Mouse (Mus musculus) CH12.LX (cell line): ENCODE results near the gene Rps6ka5. TPM values are rescaled to one million over a fixed set of nuclear protein-coding genes. Genes with fewer than 3 reads are reported as not detected.

Experiments
- DNase-seq: peaks from one replicate; pipeline ENCODE4 v3.0.0-alpha.2; 2013; ENCODE audit errors: extremely low read depth
- H3K27ac ChIP-seq: 2 replicates; pipeline ENCODE4 v1.5.1; 2012; ENCODE audit warnings: low read depth, mild to moderate bottlenecking, control low read depth, moderate library complexity; ENCODE audit not compliant: insufficient read depth
- H3K27me3 ChIP-seq: replicated peaks from 2 replicates; pipeline ENCODE3; 2012; ENCODE audit warnings: inconsistent platforms
- H3K36me3 ChIP-seq, 2 experiments: replicated peaks in 1 of 2; 2 replicates each; pipeline versions ENCODE3 to v1.6.1; 2012; ENCODE audit warnings: inconsistent platforms in 1 of 2, low read length in 1 of 2, mild to moderate bottlenecking in 1 of 2, mixed read lengths in 1 of 2, moderate library complexity in 1 of 2; ENCODE audit not compliant: control insufficient read depth in 1 of 2, insufficient read depth in 1 of 2
- H3K4me1 ChIP-seq, 2 experiments: 2 replicates each; pipeline ENCODE4 v1.6.1; 2012; ENCODE audit warnings: inconsistent platforms in 1 of 2, moderate library complexity in 1 of 2; ENCODE audit not compliant: insufficient read depth in 2 of 2, control insufficient read depth in 1 of 2
- H3K4me2 ChIP-seq: 2 replicates; pipeline ENCODE4 v1.6.1; 2012; ENCODE audit warnings: low read depth, mild to moderate bottlenecking, control low read depth; ENCODE audit not compliant: poor library complexity, insufficient read depth, severe bottlenecking
- H3K4me3 ChIP-seq, 3 experiments: fragments of 150-350 bp in 1 of 3; sonication (generic) in 1 of 3; replicated peaks in 1 of 3; 2 replicates each; pipeline versions ENCODE3 to v1.5.1; 2011 to 2012; ENCODE audit warnings: low read depth in 2 of 3, low read length in 2 of 3, mild to moderate bottlenecking in 2 of 3, moderate library complexity in 2 of 3, control low read depth in 1 of 3, improper control_type of control experiment in 1 of 3, inconsistent platforms in 1 of 3, mixed read lengths in 1 of 3; ENCODE audit not compliant: poor library complexity in 1 of 3
- H3K79me2 ChIP-seq: replicated peaks from 2 replicates; pipeline ENCODE4 v1.6.1; 2012; ENCODE audit warnings: mild to moderate bottlenecking, moderate library complexity; ENCODE audit not compliant: control insufficient read depth, poor library complexity, insufficient read depth, severe bottlenecking; ENCODE audit errors: extremely low read depth
- H3K9ac ChIP-seq: 2 replicates; pipeline ENCODE4 v1.6.1; 2012; ENCODE audit warnings: low read depth, mild to moderate bottlenecking, control low read depth, moderate library complexity; ENCODE audit not compliant: insufficient read depth
- H3K9me3 ChIP-seq: replicated peaks from 2 replicates; pipeline ENCODE3; 2012; ENCODE audit warnings: low read length, inconsistent platforms, mixed read lengths
- BHLHE40 ChIP-seq: IDR thresholded peaks from 2 replicates; pipeline ENCODE4 v1.6.1; 2011; ENCODE audit warnings: mild to moderate bottlenecking, low read depth, low read length, improper control_type of control experiment
- CHD1 ChIP-seq: IDR thresholded peaks from 2 replicates; pipeline ENCODE4 v1.6.1; 2012; ENCODE audit warnings: low read depth, low read length, improper control_type of control experiment, inconsistent platforms
- CTCF ChIP-seq, 2 experiments: IDR thresholded peaks in 1 of 2; conservative IDR thresholded peaks in 1 of 2; 2 replicates each; pipeline ENCODE4 v1.5.1; 2011 to 2012; ENCODE audit warnings: low read depth in 2 of 2, low read length in 2 of 2, improper control_type of control experiment in 1 of 2, inconsistent platforms in 1 of 2, mild to moderate bottlenecking in 1 of 2, moderate library complexity in 1 of 2
- EP300 ChIP-seq: IDR thresholded peaks from 2 replicates; pipeline ENCODE4 v1.6.1; 2011; ENCODE audit warnings: low read length, improper control_type of control experiment
- IRF4 ChIP-seq: IDR thresholded peaks from 2 replicates; pipeline ENCODE4 v1.6.1; 2014; ENCODE audit warnings: low read depth, mild to moderate bottlenecking, inconsistent platforms, low read length, improper control_type of control experiment
- JUND ChIP-seq: conservative IDR thresholded peaks from 2 replicates; pipeline ENCODE4 v1.6.1; 2011; ENCODE audit warnings: low read depth, low read length, improper control_type of control experiment
- KAT2A ChIP-seq: IDR thresholded peaks from 2 replicates; pipeline ENCODE4 v1.6.1; 2012; ENCODE audit warnings: low read length, improper control_type of control experiment, inconsistent platforms; ENCODE audit not compliant: insufficient replicate concordance
- MAFK ChIP-seq: IDR thresholded peaks from 2 replicates; pipeline ENCODE4 v1.6.1; 2011; ENCODE audit warnings: low read length, improper control_type of control experiment; ENCODE audit not compliant: insufficient replicate concordance
- MAX ChIP-seq: IDR thresholded peaks from 2 replicates; pipeline ENCODE4 v1.6.1; 2011; ENCODE audit warnings: low read length, improper control_type of control experiment
- MAZ ChIP-seq: IDR thresholded peaks from 2 replicates; pipeline ENCODE4 v1.6.1; 2012; ENCODE audit warnings: low read depth, mild to moderate bottlenecking, inconsistent platforms, low read length, improper control_type of control experiment, moderate library complexity
- MEF2A ChIP-seq: IDR thresholded peaks from 2 replicates; pipeline ENCODE4 v1.6.1; 2014; ENCODE audit warnings: low read depth, mild to moderate bottlenecking, inconsistent platforms, low read length, improper control_type of control experiment, borderline replicate concordance
- MXI1 ChIP-seq: IDR thresholded peaks from 2 replicates; pipeline ENCODE4 v1.6.1; 2011; ENCODE audit warnings: mild to moderate bottlenecking, low read depth, low read length, improper control_type of control experiment
- MYC ChIP-seq: IDR thresholded peaks from 2 replicates; pipeline ENCODE4 v1.6.1; 2011; ENCODE audit warnings: low read depth, mild to moderate bottlenecking, improper control_type of control experiment, low read length
- NELFE ChIP-seq: IDR thresholded peaks from 2 replicates; pipeline ENCODE4 v1.6.1; 2011; ENCODE audit warnings: low read depth, low read length, improper control_type of control experiment
- PAX5 ChIP-seq: IDR thresholded peaks from 2 replicates; pipeline ENCODE4 v1.6.1; 2012; ENCODE audit warnings: low read length, inconsistent platforms, mixed read lengths
- POLR2AphosphoS2 ChIP-seq: IDR thresholded peaks from 2 replicates; pipeline ENCODE4 v1.6.1; 2011; ENCODE audit warnings: low read depth, low read length, improper control_type of control experiment
- SIN3A ChIP-seq: IDR thresholded peaks from 2 replicates; pipeline ENCODE4 v1.6.1; 2012; ENCODE audit warnings: low read length, improper control_type of control experiment, inconsistent platforms
- SMC3 ChIP-seq: IDR thresholded peaks from 2 replicates; pipeline ENCODE4 v1.6.1; 2011; ENCODE audit warnings: low read depth, low read length, improper control_type of control experiment
- TCF12 ChIP-seq: IDR thresholded peaks from 2 replicates; pipeline ENCODE4 v1.6.1; 2014; ENCODE audit warnings: low read depth, mild to moderate bottlenecking, inconsistent platforms, low read length, improper control_type of control experiment
- UBTF ChIP-seq: IDR thresholded peaks from 2 replicates; pipeline ENCODE4 v1.6.1; 2012; ENCODE audit warnings: low read depth, mild to moderate bottlenecking, inconsistent platforms, low read length, improper control_type of control experiment, moderate library complexity
- USF2 ChIP-seq: conservative IDR thresholded peaks from 2 replicates; pipeline ENCODE4 v1.6.1; 2011; ENCODE audit warnings: low read depth, low read length, improper control_type of control experiment
- ZC3H11A ChIP-seq: IDR thresholded peaks from 2 replicates; pipeline ENCODE4 v1.6.1; 2012; ENCODE audit warnings: low read depth, mild to moderate bottlenecking, inconsistent platforms, low read length, improper control_type of control experiment
- ZKSCAN1 ChIP-seq: IDR thresholded peaks from 2 replicates; pipeline ENCODE4 v1.6.1; 2012; ENCODE audit warnings: low read depth, inconsistent platforms, low read length, improper control_type of control experiment, borderline replicate concordance
- ZNF384 ChIP-seq: IDR thresholded peaks from 2 replicates; pipeline ENCODE4 v1.6.1; 2012; ENCODE audit warnings: low read depth, low read length, improper control_type of control experiment, inconsistent platforms
- dilution Hi-C: fragments of 300-500 bp; cut with MboI; formaldehyde crosslinking; loops from 2 replicates; pipeline ENCODE4 v1.14.3; 2020; ENCODE audit warnings: low sequenced_read_pairs; ENCODE audit not compliant: extremely low pct_unique_long_range_greater_than_20kb, extremely low pct_ligation_motif_present
- in situ Hi-C: fragments of 300-500 bp; cut with MboI; formaldehyde crosslinking; loops from 3 replicates; pipeline ENCODE4 v1.14.3; 2019; ENCODE audit warnings: low sequenced_read_pairs, low pct_ligation_motif_present, low pct_unique_long_range_greater_than_20kb, mixed read lengths
- polyA plus RNA-seq: library from polyadenylated mRNA; unstranded; fragments of >175 nt; gene quantifications from 2 replicates; pipeline ENCODE4 v1.2.1, GENCODE M21; 2012; ENCODE audit warnings: low read depth; ENCODE audit not compliant: insufficient read length
- total RNA-seq, 2 experiments: library from RNA; depleted of rRNA; stranded (reverse); fragments of 300-350 nt in 1 of 2; fragments of >200 nt in 1 of 2; gene quantifications; 2 replicates each; pipeline ENCODE4 v1.2.3; 2012 to 2014

The Rps6ka5 gene
- total and polyA plus RNA-seq, 3 experiments, result 2.9 to 6.2 (median 4.8) TPM

DNA sequence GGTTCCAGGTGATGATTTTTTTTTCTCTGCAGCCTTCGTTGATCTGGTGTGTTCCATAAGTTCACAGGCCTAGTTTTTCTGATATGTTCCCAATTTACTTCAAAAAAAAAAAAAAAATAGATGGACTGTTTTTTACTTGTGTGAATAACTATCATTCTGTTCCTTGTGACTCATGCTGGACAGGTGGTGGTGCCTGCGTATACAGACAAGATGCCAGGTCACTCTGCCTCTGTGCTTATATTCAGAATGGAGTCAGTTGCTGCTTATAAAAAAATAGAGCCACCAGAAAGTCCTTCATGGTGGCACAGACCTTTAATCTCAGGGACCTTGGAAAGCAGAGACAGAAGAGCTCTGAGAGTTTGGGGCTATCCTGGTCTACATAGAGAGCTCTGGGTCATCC is 8.8 kb upstream of the Rps6ka5 start:
- DNase-seq, result no peak
- no peaks in the 10 kb centered on the region for H3K9me3 ChIP-seq
- no peaks in the 10 kb centered on the region for H3K27me3 ChIP-seq
- in situ Hi-C loops, result no loop called here
- dilution Hi-C loops, result no loop called here
- no peaks in the 10 kb centered on the region for H3K36me3 ChIP-seq
- H3K4me2 ChIP-seq, result no peak overlapping the region
- no peak overlapping the region for H3K4me3 ChIP-seq
- no peak overlapping the region for H3K27ac ChIP-seq
- H3K79me2 ChIP-seq, result no peaks in the 10 kb centered on the region
- peaks cover 6 to 30% of the 10 kb centered on the region in 2 experiments; a peak in 3 of 4 replicates for H3K4me1 ChIP-seq
- TF ChIP-seq CHD1, result no peak
- no peak for TF ChIP-seq CTCF (conservative IDR thresholded peaks at IDR 0.05 in 1 of 2, IDR thresholded peaks at IDR 0.05 in 1 of 2; ENCODE audit: low read depth in 2 of 2, low read length in 2 of 2)
- no peak for TF ChIP-seq SIN3A
- TF ChIP-seq IRF4, result no peak
- TF ChIP-seq ZNF384, result no peak
- no peak for TF ChIP-seq UBTF
- no peak for TF ChIP-seq USF2
- no peak for TF ChIP-seq ZC3H11A
- TF ChIP-seq PAX5, result no peak
- no peak for TF ChIP-seq MAZ
- no peak overlapping the region for H3K9ac ChIP-seq

DNA sequence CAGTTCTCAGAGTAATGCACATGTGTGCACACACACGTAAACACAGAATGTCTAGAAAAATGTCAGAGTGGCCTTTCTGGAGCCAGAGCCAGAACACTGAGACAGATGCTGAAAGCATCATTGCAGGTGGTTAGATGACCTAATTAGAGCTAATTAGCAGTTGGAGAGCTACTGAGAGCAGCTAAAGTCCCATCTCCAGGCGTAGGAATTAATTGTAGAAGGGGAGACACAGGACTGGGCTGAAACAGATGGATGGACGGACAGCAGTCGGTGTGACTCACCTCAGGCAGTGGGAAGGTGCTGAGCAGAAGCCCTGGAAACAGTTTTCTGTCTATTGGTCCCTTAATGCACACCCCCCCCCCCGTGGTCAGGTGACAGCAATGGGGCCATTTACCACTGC is 8.4 kb upstream of the Rps6ka5 start:
- Histone ChIP-seq H3K9ac (no peak overlapping the region), H3K9me3 (no peaks in the 10 kb centered on the region), H3K4me3 (no peak overlapping the region), H3K4me2 (no peak overlapping the region), H3K79me2 (no peaks in the 10 kb centered on the region), H3K4me1 (peaks cover 8 to 26% of the 10 kb centered on the region in 2 experiments; a peak in 3 of 4 replicates), H3K27ac (no peak overlapping the region), H3K27me3 (no peaks in the 10 kb centered on the region), H3K36me3 (no peaks in the 10 kb centered on the region)
- in situ Hi-C loops (no loop called here), dilution Hi-C loops (no loop called here)
- DNase-seq, result no peak
- no peak for TF ChIP-seq EP300
- no peak for TF ChIP-seq MAFK
- no peak for TF ChIP-seq JUND
- TF ChIP-seq MEF2A, result no peak
- TF ChIP-seq ZKSCAN1, result no peak
- no peak for TF ChIP-seq TCF12
- TF ChIP-seq NELFE, result no peak
- no peak for TF ChIP-seq MAX
- no peak for TF ChIP-seq MYC
- no peak for TF ChIP-seq CTCF (conservative IDR thresholded peaks at IDR 0.05 in 1 of 2, IDR thresholded peaks at IDR 0.05 in 1 of 2; ENCODE audit: low read depth in 2 of 2, low read length in 2 of 2)
- TF ChIP-seq BHLHE40, result no peak
- TF ChIP-seq ZC3H11A, result no peak
- no peak for TF ChIP-seq SMC3
- no peak for TF ChIP-seq MXI1
- TF ChIP-seq POLR2AphosphoS2, result no peak
- no peak for TF ChIP-seq KAT2A
- TF ChIP-seq PAX5, result no peak
